18 mouse cellular contexts compared by ENCODE assay signal in genomic region chr9:47734905-47735304, GRCm38 (mm10).
DNase-seq lines count a peak whose midpoint lies in the region; ATAC-seq and TF ChIP-seq lines count a peak whose summit lies in the region.
"Had no signal": no experiment of that assay in that cellular context is flagged by ENCODE, and none has a peak within 500 bp of the region (broad histone marks: within the 10 kb centered on the region; RNA-seq: fewer than 3 reads in every experiment).

No protein-coding gene starts in this region.

- H3K4me3 ChIP-seq in gastrocnemius, adult 2 months: no peak overlapping the region
- H3K4me3 ChIP-seq in midbrain, embryonic 16.5 days (ENCODE audit: low read depth, low read length): no peak overlapping the region
- no peak overlapping the region for H3K4me3 ChIP-seq in midbrain, embryonic 15.5 days
- no peak overlapping the region for H3K4me3 ChIP-seq in MEL (ENCODE audit: control insufficient read depth in 1 of 2, insufficient read depth in 1 of 2, low read depth in 2 of 2, low read length in 2 of 2)
- H3K4me3 ChIP-seq: embryonic facial prominence, embryonic 13.5 days; forebrain, embryonic 12.5 days; heart, embryonic 13.5 days; hindbrain, embryonic 15.5 days had no signal

- WGBS in midbrain, embryonic 16.5 days: 62% methylated on average over 5 of the region's 5 CpGs
- 68% methylated on average over 5 of the region's 5 CpGs for WGBS in midbrain, embryonic 15.5 days

- TF ChIP-seq RAD21 in MEL (IDR thresholded peaks at IDR 0.05; ENCODE audit: low read depth, low read length): no peak

- peaks cover 24% of the 10 kb centered on the region for H3K4me1 ChIP-seq in midbrain, embryonic 16.5 days (ENCODE audit: control insufficient read depth, insufficient read depth, low read length)
- peaks cover 34% of the 10 kb centered on the region for H3K4me1 ChIP-seq in midbrain, embryonic 15.5 days
- H3K4me1 ChIP-seq in MEL (ENCODE audit: control insufficient read depth in 1 of 2, insufficient read depth in 2 of 2, low read length in 2 of 2): peaks cover 0 to 16% of the 10 kb centered on the region in 2 experiments; a peak in 2 of 4 replicates

- H3K4me2 ChIP-seq in midbrain, embryonic 16.5 days (ENCODE audit: low read length): no peak overlapping the region
- H3K4me2 ChIP-seq in midbrain, embryonic 15.5 days: no peak overlapping the region
- H3K4me2 ChIP-seq: embryonic facial prominence, embryonic 13.5 days; forebrain, embryonic 12.5 days; heart, embryonic 13.5 days; hindbrain, embryonic 15.5 days had no signal

- H3K79me2 ChIP-seq in MEL (ENCODE audit: control insufficient read depth, insufficient read depth, low read length, poor library complexity): no peaks in the 10 kb centered on the region

- H3K36me3 ChIP-seq in midbrain, embryonic 16.5 days (ENCODE audit: control insufficient read depth, insufficient read depth, low read length): no peaks in the 10 kb centered on the region
- no peaks in the 10 kb centered on the region for H3K36me3 ChIP-seq in midbrain, embryonic 15.5 days (replicated peaks)
- peaks cover 0 to 2% of the 10 kb centered on the region in 2 experiments; a peak in 2 of 4 replicates for H3K36me3 ChIP-seq in MEL (ENCODE audit: control insufficient read depth in 1 of 2, insufficient read depth in 2 of 2, low read length in 2 of 2)
- H3K36me3 ChIP-seq: embryonic facial prominence, embryonic 13.5 days; forebrain, embryonic 12.5 days; heart, embryonic 13.5 days; hindbrain, embryonic 15.5 days had no signal

- TF ChIP-seq EP300 in MEL (IDR thresholded peaks at IDR 0.05; ENCODE audit: low read depth in 1 of 2, low read length in 2 of 2): no peak

- DNase-seq in gastrocnemius, adult 2 months: no peak
- no peak for DNase-seq in gastrocnemius, postnatal 10 days
- DNase-seq in MEL (ENCODE audit: low read depth, low spot score): no peak
- DNase-seq in brain, embryonic 14.5 days (ENCODE audit: low read depth): peak; percentile 65
- no peak for DNase-seq in urinary bladder, postnatal 36 days (ENCODE audit: low spot score in 2 of 2)
- no peak for DNase-seq in spleen, postnatal 4 days (ENCODE audit: low spot score in 2 of 2)
- DNase-seq: adrenal gland, adult 8-10 months; adrenal gland, postnatal 36 days; cerebellum, adult 18-20 months; cerebellum, adult 9-11 months; cerebellum, postnatal 36 days; gastrocnemius, postnatal 36 days had no signal

- H3K27ac ChIP-seq in gastrocnemius, adult 2 months: peak overlapping the region; percentile 79; the same call in 1 of the 2 replicates
- peak overlapping the region; percentile 34; the same call in 1 of the 2 replicates for H3K27ac ChIP-seq in midbrain, embryonic 16.5 days (ENCODE audit: low read length)
- no peak overlapping the region for H3K27ac ChIP-seq in midbrain, embryonic 15.5 days
- peak overlapping the region; percentile 59 for H3K27ac ChIP-seq in MEL (ENCODE audit: control insufficient read depth, low read depth, low read length)
- H3K27ac ChIP-seq: embryonic facial prominence, embryonic 13.5 days; forebrain, embryonic 12.5 days; heart, embryonic 13.5 days; hindbrain, embryonic 15.5 days had no signal

- TF ChIP-seq POLR2A in MEL (IDR thresholded peaks at IDR 0.05; ENCODE audit: control insufficient read depth in 1 of 2, insufficient read depth in 1 of 2, low read depth in 1 of 2, low read length in 2 of 2, poor library complexity in 1 of 2): no peak
- TF ChIP-seq POLR2A in brain, embryonic 14.5 days (IDR thresholded peaks at IDR 0.05; ENCODE audit: borderline replicate concordance, extremely low read depth, insufficient read depth, insufficient read length, poor library complexity, severe bottlenecking): no peak

- H3K9me3 ChIP-seq in midbrain, embryonic 16.5 days (replicated peaks; ENCODE audit: control insufficient read depth, low read length, poor library complexity, severe bottlenecking): no peaks in the 10 kb centered on the region
- H3K9me3 ChIP-seq in midbrain, embryonic 15.5 days: no peaks in the 10 kb centered on the region
- no peaks in the 10 kb centered on the region for H3K9me3 ChIP-seq in MEL (replicated peaks; ENCODE audit: insufficient read depth, low read length)
- H3K9me3 ChIP-seq: embryonic facial prominence, embryonic 13.5 days; forebrain, embryonic 12.5 days; heart, embryonic 13.5 days; hindbrain, embryonic 15.5 days had no signal

- TF ChIP-seq CTCF in gastrocnemius, adult 2 months (IDR thresholded peaks at IDR 0.05): no peak
- no peak for TF ChIP-seq CTCF in MEL (IDR thresholded peaks at IDR 0.05 in 2 of 3, conservative IDR thresholded peaks at IDR 0.05 in 1 of 3; ENCODE audit: control insufficient read depth in 1 of 3, insufficient read depth in 1 of 3, low read depth in 2 of 3, low read length in 3 of 3, poor library complexity in 1 of 3, severe bottlenecking in 1 of 3)
- TF ChIP-seq CTCF in brain, embryonic 14.5 days (IDR thresholded peaks at IDR 0.05; ENCODE audit: borderline replicate concordance, extremely low read depth, insufficient read depth, insufficient read length): no peak

- no peaks in the 10 kb centered on the region for H3K27me3 ChIP-seq in midbrain, embryonic 16.5 days (ENCODE audit: control insufficient read depth, insufficient read depth, low read depth, low read length)
- H3K27me3 ChIP-seq in midbrain, embryonic 15.5 days (replicated peaks): no peaks in the 10 kb centered on the region
- no peaks in the 10 kb centered on the region for H3K27me3 ChIP-seq in MEL (ENCODE audit: control insufficient read depth in 1 of 2, insufficient read depth in 2 of 2, low read length in 2 of 2)
- H3K27me3 ChIP-seq: embryonic facial prominence, embryonic 13.5 days; forebrain, embryonic 12.5 days; heart, embryonic 13.5 days; hindbrain, embryonic 15.5 days had no signal

- no peak for ATAC-seq in midbrain, embryonic 16.5 days
- ATAC-seq in midbrain, embryonic 15.5 days (replicated peaks): no peak; the same call in 1 of the 2 replicates

- H3K9ac ChIP-seq in midbrain, embryonic 16.5 days (ENCODE audit: low read depth, low read length): no peak overlapping the region
- no peak overlapping the region for H3K9ac ChIP-seq in midbrain, embryonic 15.5 days
- H3K9ac ChIP-seq in MEL (ENCODE audit: control insufficient read depth, low read depth, low read length, poor library complexity, severe bottlenecking): no peak overlapping the region
- H3K9ac ChIP-seq: embryonic facial prominence, embryonic 13.5 days; forebrain, embryonic 12.5 days; heart, embryonic 13.5 days; hindbrain, embryonic 15.5 days had no signal

- intact Hi-C loops in gastrocnemius, adult 2 months (cut with DNase I): loop anchor here (5.0 kb wide), 1 partner anchor 32 kb away; no protein-coding TSS in a partner anchor

TF ChIP-seq in MEL, 35 proteins besides CTCF, POLR2A, EP300 and RAD21:
- TF ChIP-seq TAL1 (IDR thresholded peaks at IDR 0.05; ENCODE audit: low read length) (no peak), GATA1 (IDR thresholded peaks at IDR 0.05; ENCODE audit: low read depth, low read length) (no peak), SMC3 (IDR thresholded peaks at IDR 0.05; ENCODE audit: low read depth, low read length) (no peak), MYC (IDR thresholded peaks at IDR 0.05; ENCODE audit: low read depth, low read length) (no peak), UBTF (IDR thresholded peaks at IDR 0.05; ENCODE audit: borderline replicate concordance, insufficient read depth, low read depth, low read length) (no peak), KAT2A (conservative IDR thresholded peaks at IDR 0.05; ENCODE audit: low read depth, low read length) (no peak), HCFC1 (IDR thresholded peaks at IDR 0.05; ENCODE audit: low read depth, low read length) (no peak), ELF1 (IDR thresholded peaks at IDR 0.05; ENCODE audit: low read depth, low read length) (no peak)
TF ChIP-seq in MEL: peak in this region for 0.
